Mouse (Mus musculus): ENCODE results near the gene Ear2. TPM values are rescaled to one million over a fixed set of nuclear protein-coding genes. Genes with fewer than 3 reads are reported as not detected.
"Not testable (repeated sequence)": the region's sequence is repeated elsewhere in the genome, so short reads cannot be mapped to it uniquely, and the experiment has no call there.

Gene Ear2
- polyA plus RNA-seq, 1 experiment from 2014 or later, result 7.5 TPM

GRCm38 (mm10) chr14:44123551-44123950 lies 21.1 kb downstream of the Ear2 start, which contains the start of gene Gm3327:
TSS of gene Gm3327 (plus strand) at chr14:44123851.
- WGBS, result 84% methylated on average over 3 of the region's 4 CpGs

More at GRCm38 (mm10) chr14:44123551-44123950, 21.1 kb downstream of the Ear2 start, which contains the start of gene Gm3327:
- not testable (repeated sequence) for H3K27me3 ChIP-seq (ENCODE audit: control insufficient read depth, insufficient read depth, low read depth, low read length); H3K27ac ChIP-seq (ENCODE audit: low read length); H3K4me1 ChIP-seq (replicated peaks; ENCODE audit: control insufficient read depth, insufficient read depth, low read length); H3K4me2 ChIP-seq (ENCODE audit: low read depth, low read length); ATAC-seq (ENCODE audit: low read depth); H3K9me3 ChIP-seq (ENCODE audit: control insufficient read depth, low read length); H3K36me3 ChIP-seq (ENCODE audit: control insufficient read depth, insufficient read depth, low read length); H3K4me3 ChIP-seq (ENCODE audit: low read length); H3K9ac ChIP-seq (ENCODE audit: low read length)

Other genes starting within 250 kb of the Ear2 start
- gene Ear1, start 227.1 kb upstream of the Ear2 start, polyA plus RNA-seq (2015; fragmentation: Nextera tagmentation; extraction: Ambion mirVana), result 1.4 TPM in 1 of 2 replicates, not detected in the other
- not detected in 2 replicates for gene Ear10, start 179.1 kb upstream of the Ear2 start, polyA plus RNA-seq (2015; fragmentation: Nextera tagmentation; extraction: Ambion mirVana)
- gene Gm8113, start 177.3 kb upstream of the Ear2 start, polyA plus RNA-seq (2015; fragmentation: Nextera tagmentation; extraction: Ambion mirVana), result 26.0 and 26.7 TPM in 2 replicates
- gene Ang5, start 145.6 kb upstream of the Ear2 start, polyA plus RNA-seq (2015; fragmentation: Nextera tagmentation; extraction: Ambion mirVana), result not detected in 2 replicates
- gene Ang6, start 100.4 kb upstream of the Ear2 start, polyA plus RNA-seq (2015; fragmentation: Nextera tagmentation; extraction: Ambion mirVana), result not detected in 2 replicates
- gene Gm3327, start 21.2 kb downstream of the Ear2 start, polyA plus RNA-seq (2015; fragmentation: Nextera tagmentation; extraction: Ambion mirVana), result not detected in 2 replicates
- not detected in 2 replicates for gene Gm8212, start 95.0 kb downstream of the Ear2 start, polyA plus RNA-seq (2015; fragmentation: Nextera tagmentation; extraction: Ambion mirVana)
- not detected in 2 replicates for gene 4930503E14Rik, start 110.6 kb downstream of the Ear2 start, polyA plus RNA-seq (2015; fragmentation: Nextera tagmentation; extraction: Ambion mirVana)
- not detected in 2 replicates for gene Gm8220, start 182.9 kb downstream of the Ear2 start, polyA plus RNA-seq (2015; fragmentation: Nextera tagmentation; extraction: Ambion mirVana)
- gene Gm5930, start 235.9 kb downstream of the Ear2 start, polyA plus RNA-seq (2015; fragmentation: Nextera tagmentation; extraction: Ambion mirVana), result not detected in 2 replicates

All from lung, embryonic 16.5 days (tissue).